Mouse (Mus musculus): Measurements from ENCODE around the gene Alk.

Alk gene

GRCm38 (mm10) chr17:72265171-72266022 lies 339.0 kb downstream of the Alk start:
- no peak for DNase-seq (ENCODE audit: low read depth)

- DNase-seq (ENCODE audit: low read depth), result no peak
Measured at GRCm38 (mm10) chr17:72253411-72253810, 351.0 kb downstream of the Alk start.

GRCm38 (mm10) chr17:72251554-72251953 lies 352.9 kb downstream of the Alk start:
- DNase-seq (ENCODE audit: low read depth), result no peak

- DNase-seq (ENCODE audit: low read depth), result no peak
Measured at GRCm38 (mm10) chr17:72250482-72251405, 353.7 kb downstream of the Alk start.

GRCm38 (mm10) chr17:72242036-72242435 lies 362.4 kb downstream of the Alk start:
- peak; percentile 68 for DNase-seq (ENCODE audit: low read depth)

GRCm38 (mm10) chr17:72237315-72237714 lies 367.1 kb downstream of the Alk start:
- no peak for DNase-seq (ENCODE audit: low read depth)

- DNase-seq (ENCODE audit: low read depth), result no peak
Measured at GRCm38 (mm10) chr17:72230891-72231290, 373.5 kb downstream of the Alk start.

GRCm38 (mm10) chr17:72218816-72219215 lies 385.6 kb downstream of the Alk start:
- no peak for DNase-seq (ENCODE audit: low read depth)

- no peak for DNase-seq (ENCODE audit: low read depth)
Measured at GRCm38 (mm10) chr17:72197576-72197975, 406.9 kb downstream of the Alk start.

GRCm38 (mm10) chr17:72194976-72195650 lies 409.3 kb downstream of the Alk start:
- DNase-seq (ENCODE audit: low read depth), result no peak

GRCm38 (mm10) chr17:72190536-72190935 lies 413.9 kb downstream of the Alk start:
- DNase-seq (ENCODE audit: low read depth), result no peak

- no peak for DNase-seq (ENCODE audit: low read depth)
Measured at GRCm38 (mm10) chr17:72187026-72187425, 417.4 kb downstream of the Alk start.

- DNase-seq (ENCODE audit: low read depth), result peak; percentile 45
Measured at GRCm38 (mm10) chr17:72182414-72182813, 422.0 kb downstream of the Alk start.

- no peak for DNase-seq (ENCODE audit: low read depth)
Measured at GRCm38 (mm10) chr17:72180200-72180599, 424.2 kb downstream of the Alk start.

GRCm38 (mm10) chr17:72179722-72180140 lies 424.7 kb downstream of the Alk start:
- peak; percentile 37 for DNase-seq (ENCODE audit: low read depth)

- DNase-seq (ENCODE audit: low read depth), result no peak
Measured at GRCm38 (mm10) chr17:72173778-72174177, 430.6 kb downstream of the Alk start.

GRCm38 (mm10) chr17:72168152-72168551 lies 436.3 kb downstream of the Alk start:
- no peak for DNase-seq (ENCODE audit: low read depth)

- DNase-seq (ENCODE audit: low read depth), result no peak
Measured at GRCm38 (mm10) chr17:72158857-72159385, 445.5 kb downstream of the Alk start.

GRCm38 (mm10) chr17:72157830-72158629 lies 446.4 kb downstream of the Alk start:
- DNase-seq (ENCODE audit: low read depth), result no peak

- DNase-seq (ENCODE audit: low read depth), result no peak
Measured at GRCm38 (mm10) chr17:72153038-72153437, 451.4 kb downstream of the Alk start.

- peak; percentile 16 for DNase-seq (ENCODE audit: low read depth)
Measured at GRCm38 (mm10) chr17:72144946-72145598, 459.4 kb downstream of the Alk start.
